Mouse (Mus musculus) ES-Bruce4 (cell line): Measurements from ENCODE around the gene Uhrf1.

ENCODE experiments used
- CTCF ChIP-seq: IDR thresholded peaks from one replicate; pipeline ENCODE4 v1.8.1; 2011; ENCODE audit warnings: low read depth, low read length
- EP300 ChIP-seq: IDR thresholded peaks from 2 replicates; pipeline ENCODE4 v1.6.1; 2011; ENCODE audit warnings: low read depth, low read length; ENCODE audit not compliant: insufficient read depth
- POLR2A ChIP-seq: IDR thresholded peaks from one replicate; pipeline ENCODE4 v1.8.1; 2011; ENCODE audit warnings: low read length; ENCODE audit not compliant: insufficient read depth

DNA sequence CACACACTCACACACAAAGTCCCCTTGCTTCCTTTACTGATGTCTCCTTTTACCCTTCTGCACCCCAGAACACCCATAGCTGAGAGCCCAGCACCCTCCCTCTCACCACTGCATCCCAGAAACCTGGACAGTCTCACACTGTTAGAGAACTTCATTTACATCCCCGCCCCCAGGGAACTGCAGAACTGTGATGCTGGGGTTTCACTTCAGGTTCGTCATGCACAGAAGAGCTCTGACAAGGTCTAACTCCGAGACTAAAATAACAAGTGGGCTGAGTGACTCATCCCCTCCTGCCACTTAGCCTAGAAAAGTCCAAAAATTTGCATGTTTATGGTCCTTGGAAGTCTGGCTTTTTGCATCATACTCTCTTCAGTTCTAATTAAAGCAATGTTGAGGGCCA, 36.9 kb upstream of the Uhrf1 start:
- TF ChIP-seq POLR2A (no peak), CTCF (no peak), EP300 (no peak)
